Mouse (Mus musculus) stomach, postnatal 0 days (tissue): ENCODE data around the gene Egflam.

ENCODE experiments used
- CTCF ChIP-seq: IDR thresholded peaks from 2 replicates; pipeline ENCODE4 v1.5.1; 2016; ENCODE audit warnings: antibody characterized with exemption, low read depth, mild to moderate bottlenecking, moderate library complexity
- EP300 ChIP-seq: optimal IDR thresholded peaks from 2 replicates; pipeline ENCODE3; 2016; ENCODE audit warnings: antibody characterized with exemption

DNA sequence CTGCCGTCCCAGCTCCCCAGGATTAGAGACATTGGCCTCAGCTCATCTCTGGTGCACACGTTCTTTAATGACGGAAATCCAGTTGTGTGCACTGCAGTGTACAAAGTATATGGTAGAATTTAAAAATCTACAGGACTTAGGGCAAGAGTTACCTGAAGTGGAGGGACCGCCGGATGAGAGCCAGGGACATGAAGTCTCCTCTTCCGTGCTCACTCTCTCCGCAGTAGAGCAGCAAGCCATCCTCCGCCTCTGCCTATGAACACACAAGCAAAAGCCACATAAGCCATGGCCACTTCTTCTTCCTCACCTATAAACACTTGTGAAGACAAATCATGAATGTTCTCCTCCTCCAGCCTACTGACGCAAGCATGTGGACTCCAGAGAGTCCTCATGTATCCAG is 147.2 kb downstream of the Egflam start:
- TF ChIP-seq CTCF (no peak), EP300 (no peak)
